Mouse (Mus musculus): Measurements from ENCODE around the gene Trim17. TPM values are rescaled to one million over a fixed set of nuclear protein-coding genes. Genes with fewer than 3 reads are reported as not detected.
"Not testable (repeated sequence)": the region's sequence is repeated elsewhere in the genome, so short reads cannot be mapped to it uniquely, and the experiment has no call there.

Trim17 gene
- polyA plus RNA-seq, 1 experiment = 7.4 TPM

DNA sequence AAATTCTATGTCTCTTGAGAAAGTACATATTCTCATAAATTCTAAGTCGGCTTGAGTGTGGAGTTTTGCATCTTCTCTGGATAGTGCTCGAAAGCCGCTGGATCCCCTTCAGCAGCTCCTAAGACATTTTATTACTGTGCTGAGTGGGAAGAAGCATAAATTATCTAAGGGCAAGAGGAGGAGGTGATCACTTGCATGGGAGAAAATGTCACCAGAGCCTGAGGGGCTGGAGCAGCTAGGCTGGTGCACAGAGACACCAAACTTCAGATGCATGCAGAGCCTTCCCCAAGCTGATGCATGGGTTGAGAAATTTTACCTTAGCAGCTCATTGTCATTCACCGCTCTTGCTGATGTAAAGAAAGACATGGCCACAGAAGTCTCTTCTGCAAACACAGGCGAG lies 10.3 kb upstream of the Trim17 start:
- Histone ChIP-seq H3K4me1 (ENCODE audit: control insufficient read depth, insufficient read depth, low read length) (no peaks in the 10 kb centered on the region), H3K4me3 (ENCODE audit: insufficient read depth, low read length) (no peak overlapping the region), H3K27ac (ENCODE audit: insufficient read depth, low read length) (peak overlapping the region; percentile 44; the same call in 1 of the 2 replicates)
- TF ChIP-seq CTCF (IDR thresholded peaks at IDR 0.05; ENCODE audit: extremely low read depth, insufficient read depth, low read length) (no peak), POLR2A (IDR thresholded peaks at IDR 0.05; ENCODE audit: extremely low read depth, insufficient read depth, low read length) (no peak)

DNA sequence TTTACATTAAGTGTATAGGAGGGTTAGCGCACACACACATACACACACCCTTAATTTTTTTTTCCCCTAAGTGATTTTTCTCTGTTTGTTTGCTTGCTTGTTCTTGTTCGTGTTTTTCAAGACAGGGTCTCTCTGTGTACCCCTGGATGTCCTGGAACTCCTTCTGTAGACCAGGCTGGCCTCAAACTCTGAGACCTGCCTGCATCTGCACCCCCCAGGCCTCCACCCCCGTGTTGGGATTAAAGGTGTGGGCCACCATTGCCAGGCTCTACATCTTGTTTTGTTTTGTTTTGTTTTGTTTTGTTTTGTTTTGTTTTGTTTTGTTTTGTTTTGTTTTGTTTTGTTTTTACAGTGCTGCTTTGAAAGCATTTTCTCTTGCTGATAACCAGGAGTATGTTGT lies 7.2 kb upstream of the Trim17 start:
- Histone ChIP-seq H3K4me3 (ENCODE audit: insufficient read depth, low read length) (no peak overlapping the region; the same call in 1 of the 2 replicates), H3K27ac (ENCODE audit: insufficient read depth, low read length) (0 out of 2 replicates have a peak overlapping the region, but pooled peaks have one; percentile 61)

DNA sequence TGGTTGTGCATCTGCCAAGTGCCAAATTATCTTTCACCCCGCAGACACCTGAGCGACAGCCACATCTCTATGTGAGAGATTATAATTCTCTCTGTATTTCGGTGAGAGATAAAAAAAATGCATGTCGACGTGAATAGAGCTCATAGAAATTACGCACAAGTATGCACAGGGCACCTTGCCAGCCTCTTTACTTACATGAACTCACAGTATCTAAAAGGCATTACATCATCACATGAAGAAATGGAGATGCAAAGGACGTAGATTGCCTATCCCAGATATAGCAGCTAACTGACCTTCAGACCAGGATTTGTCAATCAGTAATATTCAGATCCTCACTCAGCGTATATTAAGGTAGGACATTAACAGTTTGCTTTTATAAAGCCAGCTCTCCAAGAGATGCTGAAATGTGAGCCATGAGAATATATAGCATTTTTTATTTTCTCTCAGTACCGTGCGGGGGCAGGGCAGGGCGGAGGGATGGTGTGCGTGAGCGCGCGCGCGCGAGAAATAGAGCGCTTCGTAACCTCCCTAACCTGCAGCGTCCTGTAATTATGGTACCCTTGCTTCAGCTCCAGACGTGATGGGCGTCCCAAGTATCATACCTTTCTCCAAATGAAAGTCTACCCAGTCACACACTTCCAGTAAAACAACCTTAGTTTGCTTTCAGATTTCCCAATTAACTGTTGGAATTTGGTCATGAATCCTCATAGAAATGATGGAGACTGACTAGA lies 6.5 kb upstream of the Trim17 start:
- TF ChIP-seq CTCF (IDR thresholded peaks at IDR 0.05; ENCODE audit: extremely low read depth, insufficient read depth, low read length) (no peak), POLR2A (IDR thresholded peaks at IDR 0.05; ENCODE audit: extremely low read depth, insufficient read depth, low read length) (peak; percentile 38; the same call in 1 of the 2 replicates)
- Histone ChIP-seq H3K27ac (ENCODE audit: insufficient read depth, low read length) (peak overlapping the region; percentile 61), H3K4me3 (ENCODE audit: insufficient read depth, low read length) (peak overlapping the region; percentile 81), H3K4me1 (ENCODE audit: control insufficient read depth, insufficient read depth, low read length) (no peaks in the 10 kb centered on the region)

More for the DNA sequence above, 7.2 kb upstream of the Trim17 start:
- H3K4me1 ChIP-seq (ENCODE audit: control insufficient read depth, insufficient read depth, low read length) = no peaks in the 10 kb centered on the region
- TF ChIP-seq POLR2A (IDR thresholded peaks at IDR 0.05; ENCODE audit: extremely low read depth, insufficient read depth, low read length) = no peak
- TF ChIP-seq CTCF (IDR thresholded peaks at IDR 0.05; ENCODE audit: extremely low read depth, insufficient read depth, low read length) = no peak

DNA sequence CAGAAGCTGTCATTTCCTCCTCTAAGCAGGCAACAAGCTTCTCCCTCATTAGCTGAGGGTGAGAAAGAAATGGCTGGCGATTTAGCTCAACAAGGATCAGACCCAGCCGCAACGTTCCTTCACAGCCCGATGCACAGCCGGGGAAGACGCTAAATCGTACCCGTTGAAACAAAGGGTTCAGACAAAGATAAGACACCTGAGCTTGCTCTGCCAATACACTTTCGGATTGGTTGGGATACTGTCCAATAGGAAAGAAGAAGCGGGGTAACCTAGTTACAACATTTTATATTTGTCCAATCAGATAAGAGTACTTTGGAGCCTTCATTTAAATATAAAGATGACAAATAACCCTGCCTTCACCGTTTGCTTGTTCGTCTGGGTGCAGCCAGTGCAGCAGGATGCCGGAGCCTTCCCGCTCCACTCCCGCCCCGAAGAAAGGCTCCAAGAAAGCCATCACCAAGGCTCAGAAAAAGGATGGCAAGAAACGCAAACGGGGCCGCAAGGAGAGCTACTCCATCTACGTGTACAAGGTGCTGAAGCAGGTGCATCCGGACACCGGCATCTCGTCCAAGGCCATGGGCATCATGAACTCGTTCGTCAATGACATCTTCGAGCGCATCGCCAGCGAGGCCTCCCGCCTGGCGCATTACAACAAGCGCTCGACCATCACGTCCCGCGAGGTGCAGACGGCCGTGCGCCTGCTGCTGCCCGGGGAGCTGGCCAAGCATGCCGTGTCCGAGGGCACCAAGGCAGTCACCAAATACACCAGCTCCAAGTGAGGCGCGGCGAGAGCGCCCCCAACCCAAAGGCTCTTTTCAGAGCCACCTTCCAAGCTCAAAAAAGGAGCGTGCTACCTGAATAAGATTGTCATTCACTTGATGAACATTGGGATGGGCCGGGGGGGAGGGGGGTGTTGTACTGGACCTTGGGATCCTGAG lies 5.7 kb upstream of the Trim17 start, which contains the start of gene Hist3h2ba:
Gene Hist3h2ba (plus strand): TSS at position 379 of the 938 bp plus-strand sequence.
- Histone ChIP-seq H3K27ac (ENCODE audit: insufficient read depth, low read length) (peak within 1 kb of the TSS; percentile 93), H3K4me1 (ENCODE audit: control insufficient read depth, insufficient read depth, low read length) (no peaks in the 10 kb centered on the region), H3K4me3 (ENCODE audit: insufficient read depth, low read length) (peak within 1 kb of the TSS; percentile 81)
- TF ChIP-seq CTCF (IDR thresholded peaks at IDR 0.05; ENCODE audit: extremely low read depth, insufficient read depth, low read length) = no peak
- peak; percentile 99 for TF ChIP-seq POLR2A (IDR thresholded peaks at IDR 0.05; ENCODE audit: extremely low read depth, insufficient read depth, low read length)

DNA sequence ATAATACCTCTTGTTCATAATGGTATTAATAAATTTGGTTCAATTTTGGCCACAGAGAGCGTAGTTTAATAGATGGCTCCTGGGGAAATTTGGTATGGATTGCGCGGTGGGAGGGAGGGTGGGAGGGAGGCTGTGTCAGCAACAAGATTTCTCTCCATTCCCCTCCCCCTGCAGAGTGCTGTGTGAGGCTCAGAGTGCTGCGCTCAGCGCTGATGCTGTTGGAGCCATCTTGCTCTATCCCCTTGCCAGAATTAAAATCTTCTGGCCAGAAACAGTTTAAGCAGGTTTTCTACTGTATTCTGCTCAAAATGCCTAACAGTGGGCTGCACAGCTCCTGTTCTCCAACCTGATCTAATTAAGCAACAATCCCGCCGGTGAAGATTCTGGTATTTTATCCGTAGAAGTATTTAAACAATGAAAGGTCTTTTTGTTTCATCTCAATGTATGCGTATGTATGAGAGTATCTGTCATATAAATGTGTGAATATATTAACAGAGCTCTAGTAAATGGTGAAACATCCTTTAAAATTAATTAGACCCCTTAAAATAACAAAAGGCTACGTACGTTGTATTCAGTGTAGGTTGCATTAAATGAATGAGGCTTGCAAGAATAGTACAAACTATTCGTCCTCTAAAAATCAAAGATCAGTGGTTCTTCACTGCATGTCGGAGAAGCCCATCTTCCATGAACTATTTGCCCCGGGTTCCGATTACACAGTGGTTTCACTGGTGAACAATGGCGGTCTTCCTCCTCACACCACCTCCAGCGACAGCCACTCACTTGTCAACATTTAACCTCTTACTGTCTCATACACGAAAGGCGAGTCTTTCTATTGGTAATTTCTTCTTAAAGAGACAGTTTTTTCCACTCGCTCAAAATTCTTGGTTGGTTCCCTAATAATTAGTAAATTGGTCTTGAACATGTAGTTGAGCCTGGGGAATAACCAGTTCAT lies 4.7 kb upstream of the Trim17 start:
- H3K27ac ChIP-seq (ENCODE audit: insufficient read depth, low read length) = peak overlapping the region; percentile 93
- H3K4me1 ChIP-seq (ENCODE audit: control insufficient read depth, insufficient read depth, low read length) = no peaks in the 10 kb centered on the region
- peak overlapping the region; percentile 81 for H3K4me3 ChIP-seq (ENCODE audit: insufficient read depth, low read length)
- peak; percentile 94 for TF ChIP-seq POLR2A (IDR thresholded peaks at IDR 0.05; ENCODE audit: extremely low read depth, insufficient read depth, low read length)
- TF ChIP-seq CTCF (IDR thresholded peaks at IDR 0.05; ENCODE audit: extremely low read depth, insufficient read depth, low read length) = no peak

DNA sequence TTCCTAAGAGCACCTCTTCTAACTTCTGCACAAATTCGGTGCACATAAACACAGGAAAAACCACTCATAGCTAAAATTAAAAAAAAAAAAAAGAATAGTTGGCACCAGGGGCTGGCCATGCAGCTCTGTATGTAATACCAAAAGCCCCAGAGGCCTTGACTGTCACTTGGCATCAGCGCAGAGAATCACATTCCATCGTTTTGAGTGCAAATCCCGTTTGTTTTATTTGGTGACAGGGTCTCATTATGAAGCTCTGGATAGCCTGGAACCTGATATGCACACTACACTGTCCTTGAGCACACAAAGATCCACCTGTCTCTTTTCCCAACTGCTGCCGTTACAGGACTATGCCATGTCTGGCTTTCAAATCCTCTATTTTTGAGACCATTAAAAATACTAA lies 3.3 kb upstream of the Trim17 start:
- Histone ChIP-seq H3K27ac (ENCODE audit: insufficient read depth, low read length) (no peak overlapping the region), H3K4me1 (ENCODE audit: control insufficient read depth, insufficient read depth, low read length) (no peaks in the 10 kb centered on the region), H3K4me3 (ENCODE audit: insufficient read depth, low read length) (no peak overlapping the region)
- TF ChIP-seq POLR2A (IDR thresholded peaks at IDR 0.05; ENCODE audit: extremely low read depth, insufficient read depth, low read length) (no peak), CTCF (IDR thresholded peaks at IDR 0.05; ENCODE audit: extremely low read depth, insufficient read depth, low read length) (no peak)

DNA sequence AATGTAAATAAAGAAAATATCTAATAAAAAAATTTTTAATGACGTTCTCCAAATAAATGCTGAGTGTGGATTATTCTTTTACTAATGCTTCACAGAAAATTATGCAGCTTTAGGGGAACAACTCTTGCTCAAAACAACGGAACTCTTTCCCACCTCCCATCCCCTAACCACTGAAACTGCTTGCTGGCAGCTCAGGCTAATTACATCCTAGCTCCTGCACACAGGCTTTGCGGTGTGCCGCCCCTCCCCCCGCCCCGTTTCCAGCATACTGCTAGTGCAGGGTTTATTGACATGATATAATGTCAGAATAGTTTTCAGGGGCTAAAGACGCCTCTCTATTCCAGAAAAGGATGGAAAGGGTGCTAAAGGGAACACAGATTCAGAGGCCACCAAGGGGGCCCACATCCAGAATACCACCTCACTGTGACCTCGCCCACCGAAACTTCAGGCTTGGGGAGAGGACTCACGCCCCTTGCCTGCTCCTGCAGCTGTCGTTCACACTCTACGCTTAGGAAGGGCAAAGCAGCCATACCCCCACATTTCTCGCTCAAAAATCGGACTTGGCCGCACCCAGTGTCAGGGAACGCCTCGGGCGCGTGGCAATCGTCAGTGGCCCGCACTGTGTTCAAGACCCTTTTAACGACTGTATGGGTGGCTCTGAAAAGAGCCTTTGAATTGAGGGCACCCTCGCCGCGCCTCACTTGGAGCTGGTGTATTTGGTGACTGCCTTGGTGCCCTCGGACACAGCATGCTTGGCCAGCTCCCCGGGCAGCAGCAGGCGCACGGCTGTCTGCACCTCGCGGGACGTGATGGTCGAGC lies 925 bp upstream of the Trim17 start:
- peak overlapping the region; percentile 76 for H3K4me3 ChIP-seq (ENCODE audit: insufficient read depth, low read length)
- H3K4me1 ChIP-seq (ENCODE audit: control insufficient read depth, insufficient read depth, low read length) = no peaks in the 10 kb centered on the region
- H3K27ac ChIP-seq (ENCODE audit: insufficient read depth, low read length) = peak overlapping the region; percentile 89
- TF ChIP-seq CTCF (IDR thresholded peaks at IDR 0.05; ENCODE audit: extremely low read depth, insufficient read depth, low read length) = no peak
- TF ChIP-seq POLR2A (IDR thresholded peaks at IDR 0.05; ENCODE audit: extremely low read depth, insufficient read depth, low read length) = no peak

DNA sequence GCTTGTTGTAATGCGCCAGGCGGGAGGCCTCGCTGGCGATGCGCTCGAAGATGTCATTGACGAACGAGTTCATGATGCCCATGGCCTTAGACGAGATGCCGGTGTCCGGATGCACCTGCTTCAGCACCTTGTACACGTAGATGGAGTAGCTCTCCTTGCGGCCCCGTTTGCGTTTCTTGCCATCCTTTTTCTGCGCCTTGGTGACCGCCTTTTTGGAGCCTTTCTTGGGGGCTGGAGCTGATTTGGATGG lies 390 bp upstream of the Trim17 start:
- not testable (repeated sequence) for H3K4me1 ChIP-seq (ENCODE audit: control insufficient read depth, insufficient read depth, low read length)
- H3K27ac ChIP-seq (ENCODE audit: insufficient read depth, low read length) = peak overlapping the region; percentile 89
- H3K4me3 ChIP-seq (ENCODE audit: insufficient read depth, low read length) = peak overlapping the region; percentile 76
